Mouse (Mus musculus) E14TG2a.4 (cell line): ENCODE data around the gene Ppargc1a.

ENCODE experiments used
- H3K27me3 ChIP-seq: 2 replicates; pipeline ENCODE4 v1.6.1; 2014; ENCODE audit warnings: low read length, control low read depth; ENCODE audit not compliant: insufficient read depth
- H3K36me3 ChIP-seq: 2 replicates; pipeline ENCODE4 v1.6.1; 2014; ENCODE audit warnings: low read length, control low read depth; ENCODE audit not compliant: insufficient read depth
- H3K4me1 ChIP-seq: replicated peaks from 2 replicates; pipeline ENCODE4 v1.6.1; 2014; ENCODE audit warnings: low read depth, low read length, control low read depth
- H3K4me3 ChIP-seq: replicated peaks from 2 replicates; pipeline ENCODE4 v1.5.1; 2014; ENCODE audit warnings: mild to moderate bottlenecking, low read length
- H3K9me3 ChIP-seq: 2 replicates; pipeline ENCODE4 v1.6.1; 2014; ENCODE audit warnings: low read length, control low read depth
- CTCF ChIP-seq: conservative IDR thresholded peaks from 2 replicates; pipeline ENCODE4 v1.5.1; 2014; ENCODE audit warnings: low read length
- NANOG ChIP-seq: IDR thresholded peaks from 2 replicates; pipeline ENCODE4 v1.6.1; 2014; ENCODE audit warnings: borderline replicate concordance, low read length, mixed read lengths
- POU5F1 ChIP-seq: IDR thresholded peaks from 2 replicates; pipeline ENCODE4 v1.6.1; 2014; ENCODE audit warnings: low read length, borderline replicate concordance

Gene Ppargc1a

DNA sequence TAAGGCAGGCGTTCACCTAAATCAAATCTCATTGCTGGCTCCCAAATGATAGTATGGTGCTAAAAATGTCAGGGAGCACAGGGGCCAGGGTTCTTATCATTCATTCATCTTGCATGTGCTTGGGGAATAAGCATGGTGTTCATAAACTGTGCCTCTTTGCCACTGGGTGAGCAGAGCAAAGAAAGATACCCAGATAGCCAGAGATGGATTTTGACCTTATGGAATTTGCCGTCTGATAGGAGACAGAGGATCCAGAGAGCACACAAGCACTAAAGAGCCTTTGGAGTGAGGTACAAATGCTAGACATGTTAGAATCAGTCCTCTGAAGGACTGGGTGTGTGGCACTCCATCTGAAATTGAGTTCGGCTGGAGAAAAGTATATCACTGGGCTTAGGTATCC lies 16.7 kb upstream of the Ppargc1a start:
- TF ChIP-seq CTCF (no peak), POU5F1 (no peak), NANOG (no peak)
- Histone ChIP-seq H3K9me3 (no peaks in the 10 kb centered on the region), H3K36me3 (no peaks in the 10 kb centered on the region), H3K27me3 (peaks cover 7% of the 10 kb centered on the region), H3K4me1 (peaks cover 5% of the 10 kb centered on the region), H3K4me3 (no peak overlapping the region)

DNA sequence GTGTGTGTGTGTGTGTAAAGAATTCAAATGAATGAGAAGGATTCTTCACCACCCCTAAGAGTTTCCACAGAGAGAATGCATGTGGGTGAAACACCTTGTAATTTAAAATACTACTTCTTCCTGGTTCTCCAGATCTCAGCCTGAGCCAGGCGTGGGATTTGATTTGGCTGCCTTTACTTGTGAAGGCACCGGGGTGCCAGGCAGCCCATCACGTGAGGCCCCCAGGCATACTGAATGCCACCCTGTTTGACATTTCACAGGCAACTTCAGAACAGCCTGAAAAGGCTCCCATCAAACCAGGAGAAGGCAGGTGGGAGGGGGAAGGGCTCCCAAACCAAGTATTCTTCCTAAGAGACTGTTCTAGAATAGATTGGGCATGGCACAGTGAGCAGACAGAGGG lies 16.1 kb upstream of the Ppargc1a start:
- Histone ChIP-seq H3K4me1 (peaks cover 5% of the 10 kb centered on the region), H3K9me3 (no peaks in the 10 kb centered on the region), H3K4me3 (no peak overlapping the region), H3K36me3 (no peaks in the 10 kb centered on the region), H3K27me3 (peaks cover 7% of the 10 kb centered on the region)
- no peak for TF ChIP-seq POU5F1
- TF ChIP-seq CTCF, result no peak
- no peak for TF ChIP-seq NANOG

DNA sequence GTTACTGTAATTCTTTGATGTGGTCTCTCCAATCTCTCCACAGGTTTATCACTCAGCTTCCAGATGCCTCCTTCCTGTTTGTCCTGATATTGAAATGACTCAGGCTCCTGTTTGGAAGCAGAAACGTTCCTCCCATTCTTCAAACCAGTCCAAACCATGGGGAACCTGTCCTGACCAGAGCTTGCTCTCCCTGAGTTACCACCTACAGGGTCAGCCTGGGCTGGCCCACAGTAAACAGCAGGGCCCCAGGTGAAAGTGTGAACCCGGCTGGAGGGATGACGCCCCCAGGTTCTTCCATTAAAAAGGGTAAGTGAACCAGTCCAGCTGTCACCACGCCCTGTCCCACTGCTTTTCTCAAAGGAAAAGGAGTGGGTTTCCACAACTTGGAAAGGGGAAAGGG lies 15.5 kb upstream of the Ppargc1a start:
- H3K36me3 ChIP-seq, result no peaks in the 10 kb centered on the region
- peaks cover 5% of the 10 kb centered on the region for H3K4me1 ChIP-seq
- peaks cover 7% of the 10 kb centered on the region for H3K27me3 ChIP-seq
- TF ChIP-seq NANOG (no peak), CTCF (no peak), POU5F1 (no peak)
- H3K4me3 ChIP-seq, result no peak overlapping the region
- H3K9me3 ChIP-seq, result no peaks in the 10 kb centered on the region

DNA sequence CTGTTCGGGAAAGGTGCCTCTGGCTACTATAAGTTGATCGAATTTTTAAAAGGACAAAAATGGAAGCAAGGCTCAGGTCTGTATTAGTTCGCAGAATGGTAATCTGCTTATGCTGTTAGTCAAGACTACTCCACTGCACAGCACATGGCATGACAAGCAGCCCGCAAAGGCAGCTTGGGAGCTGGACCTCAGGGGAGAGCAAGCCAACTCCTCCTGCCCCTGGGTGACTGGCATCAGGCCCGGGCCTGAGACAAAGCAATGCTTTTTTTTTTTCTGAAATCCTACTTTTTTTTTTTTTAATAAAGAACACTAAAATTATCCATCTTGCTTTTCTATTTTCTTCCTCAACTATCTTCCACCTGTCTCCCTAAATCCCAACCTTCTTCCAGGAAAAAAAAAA lies 15.1 kb upstream of the Ppargc1a start:
- Histone ChIP-seq H3K4me3 (no peak overlapping the region), H3K4me1 (peaks cover 5% of the 10 kb centered on the region), H3K36me3 (no peaks in the 10 kb centered on the region), H3K27me3 (peaks cover 7% of the 10 kb centered on the region), H3K9me3 (no peaks in the 10 kb centered on the region)
- TF ChIP-seq NANOG (no peak), POU5F1 (no peak)

DNA sequence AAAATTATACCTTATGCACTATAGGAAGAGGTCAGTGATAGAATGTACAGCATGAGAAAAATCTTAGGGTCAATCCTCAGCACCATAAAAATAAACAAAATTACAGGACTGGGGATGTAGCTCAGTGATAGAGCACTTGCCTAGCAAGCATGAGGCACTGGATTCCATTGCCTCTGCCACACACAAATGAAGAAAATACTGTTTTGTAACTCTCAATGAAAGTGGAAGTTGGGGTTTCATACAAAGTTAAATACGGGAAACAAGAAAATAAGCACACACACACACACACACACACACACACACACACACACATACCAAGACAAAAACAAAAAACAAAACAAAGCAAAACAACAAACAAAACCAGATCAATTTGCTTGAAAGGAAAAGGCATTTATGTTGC lies 10.1 kb upstream of the Ppargc1a start:
- H3K4me1 ChIP-seq, result no peaks in the 10 kb centered on the region
- no peaks in the 10 kb centered on the region for H3K36me3 ChIP-seq
- TF ChIP-seq POU5F1, result no peak
- TF ChIP-seq NANOG, result no peak
- no peak for TF ChIP-seq CTCF
- H3K9me3 ChIP-seq, result no peaks in the 10 kb centered on the region
- no peaks in the 10 kb centered on the region for H3K27me3 ChIP-seq
- H3K4me3 ChIP-seq, result no peak overlapping the region

DNA sequence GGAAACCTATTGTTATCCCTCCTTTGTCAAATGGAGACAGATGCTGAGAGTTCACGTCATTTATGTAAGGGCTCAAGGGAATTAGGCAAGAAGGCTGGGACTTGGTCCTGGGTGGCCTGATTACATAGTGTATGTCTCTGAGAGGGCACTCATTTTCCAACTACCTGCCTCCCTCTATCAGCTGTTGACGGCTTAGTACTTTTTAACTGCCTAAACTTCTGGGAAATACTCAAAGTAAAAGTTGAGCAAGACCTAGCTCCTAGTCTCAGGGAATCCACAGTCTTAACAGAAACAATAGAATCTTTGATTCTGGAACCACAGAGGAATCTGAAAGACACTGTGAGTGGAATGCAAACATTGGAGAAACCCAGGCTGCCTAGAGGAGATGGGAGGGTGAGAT lies 6.2 kb upstream of the Ppargc1a start:
- no peaks in the 10 kb centered on the region for H3K9me3 ChIP-seq
- no peaks in the 10 kb centered on the region for H3K4me1 ChIP-seq
- H3K36me3 ChIP-seq, result no peaks in the 10 kb centered on the region
- H3K27me3 ChIP-seq, result no peaks in the 10 kb centered on the region
- no peak for TF ChIP-seq POU5F1
- no peak for TF ChIP-seq NANOG
- no peak for TF ChIP-seq CTCF
- no peak overlapping the region for H3K4me3 ChIP-seq

DNA sequence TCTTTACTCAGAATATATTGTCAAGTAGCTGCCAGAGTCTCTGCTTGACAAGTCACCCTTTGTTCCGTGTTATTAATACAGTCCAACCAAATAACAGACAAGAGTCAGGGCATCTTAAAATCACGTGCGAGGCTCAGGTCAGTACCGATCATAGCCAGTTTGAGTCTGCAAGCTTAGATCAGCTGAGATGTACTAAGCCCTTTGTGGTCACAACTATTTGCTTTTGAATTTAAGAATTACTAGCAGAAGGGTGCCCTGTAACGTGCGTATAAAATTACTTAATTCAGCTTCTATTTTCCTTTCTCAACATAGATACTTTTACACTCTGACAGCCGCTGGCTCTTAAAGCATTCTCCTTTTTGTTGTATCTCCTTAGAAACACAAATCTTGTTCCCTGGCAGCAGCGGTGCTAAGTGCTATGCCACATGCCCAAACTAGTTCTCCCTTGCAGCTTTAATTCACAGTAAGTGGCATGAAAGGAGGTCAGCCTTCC lies 718 bp upstream of the Ppargc1a start:
- TF ChIP-seq POU5F1 (no peak), CTCF (no peak), NANOG (no peak)
- Histone ChIP-seq H3K4me1 (no peaks in the 10 kb centered on the region), H3K4me3 (no peak overlapping the region), H3K27me3 (no peaks in the 10 kb centered on the region), H3K9me3 (no peaks in the 10 kb centered on the region), H3K36me3 (no peaks in the 10 kb centered on the region)

DNA sequence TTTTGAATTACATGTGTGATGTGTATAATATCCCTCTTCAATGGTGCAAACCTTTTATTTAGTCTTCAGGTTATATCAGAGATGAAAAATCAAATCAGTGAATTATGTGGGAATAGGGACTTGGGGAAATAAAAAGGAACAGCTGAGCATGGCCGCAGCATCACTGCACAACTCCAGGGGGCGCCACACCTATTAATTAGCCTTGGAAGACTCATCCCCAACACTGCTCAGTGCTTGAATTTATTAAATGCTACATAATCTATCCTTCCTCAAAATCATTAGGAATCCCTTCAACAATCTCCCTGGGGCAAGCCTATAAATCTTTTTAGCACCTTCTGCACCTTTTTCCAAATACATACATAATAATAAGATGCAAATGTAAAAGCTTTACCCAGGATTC lies 1.9 kb downstream of the Ppargc1a start:
- Histone ChIP-seq H3K27me3 (no peaks in the 10 kb centered on the region), H3K36me3 (no peaks in the 10 kb centered on the region), H3K4me1 (no peaks in the 10 kb centered on the region), H3K4me3 (no peak overlapping the region), H3K9me3 (no peaks in the 10 kb centered on the region)
- TF ChIP-seq NANOG, result no peak
- no peak for TF ChIP-seq CTCF
- TF ChIP-seq POU5F1, result no peak

DNA sequence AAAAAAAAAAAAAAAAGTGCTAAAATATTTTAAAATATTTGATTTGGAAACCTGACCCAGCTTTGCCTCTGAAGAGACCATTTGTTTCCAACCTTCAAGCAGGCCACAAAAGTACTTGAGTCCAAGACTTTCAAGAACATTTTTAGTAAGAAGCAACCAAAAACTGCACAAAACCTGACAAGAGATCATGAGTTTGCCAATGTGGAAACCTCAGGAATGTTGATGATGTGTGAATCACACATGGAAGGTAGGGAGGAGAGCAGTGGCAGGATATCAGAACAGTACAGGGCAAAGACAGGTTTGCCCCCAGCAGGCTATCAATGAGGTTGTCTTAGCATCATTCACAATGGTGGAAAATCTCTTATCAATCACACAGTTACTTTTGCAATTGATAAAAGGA lies 2.5 kb downstream of the Ppargc1a start:
- H3K9me3 ChIP-seq, result no peaks in the 10 kb centered on the region
- H3K4me3 ChIP-seq, result no peak overlapping the region
- TF ChIP-seq NANOG, result no peak
- no peak for TF ChIP-seq CTCF
- TF ChIP-seq POU5F1, result no peak
- H3K27me3 ChIP-seq, result no peaks in the 10 kb centered on the region
- H3K4me1 ChIP-seq, result no peaks in the 10 kb centered on the region
- no peaks in the 10 kb centered on the region for H3K36me3 ChIP-seq
